Mouse (Mus musculus) stomach, postnatal 0 days (tissue): ENCODE data around the gene Fbxo40. TPM values are rescaled to one million over a fixed set of nuclear protein-coding genes. Genes with fewer than 3 reads are reported as not detected.

ENCODE experiments used
- ATAC-seq: fragments of 200-750 bp; cut with Nextera tagmentation; 2 replicates; pipeline ENCODE4 v1.8.0; 2017; ENCODE audit not compliant: low FRiP score, low TSS enrichment
- DNase-seq: peaks from one replicate; pipeline ENCODE4 v3.0.0-alpha.2; 2016; ENCODE audit warnings: low spot score
- H3K27ac ChIP-seq: fragments of 300-500 bp; sonication (generic); replicated peaks from 2 replicates; pipeline ENCODE4 v1.5.1; 2014; ENCODE audit warnings: mild to moderate bottlenecking, control low read depth
- H3K27me3 ChIP-seq: fragments of 300-500 bp; sonication (generic); 2 replicates; pipeline ENCODE4 v1.6.1; 2014; ENCODE audit warnings: low read length; ENCODE audit not compliant: control insufficient read depth, insufficient read depth
- H3K36me3 ChIP-seq: fragments of 300-500 bp; sonication (generic); 2 replicates; pipeline ENCODE4 v1.6.1; 2014; ENCODE audit warnings: low read length, mixed read lengths; ENCODE audit not compliant: control insufficient read depth, insufficient read depth
- H3K4me1 ChIP-seq: fragments of 300-500 bp; sonication (generic); replicated peaks from 2 replicates; pipeline ENCODE4 v1.6.1; 2014; ENCODE audit warnings: antibody characterized with exemption; ENCODE audit not compliant: control insufficient read depth, insufficient read depth
- H3K4me2 ChIP-seq: fragments of 300-500 bp; sonication (generic); replicated peaks from 2 replicates; pipeline ENCODE4 v1.6.1; 2014; ENCODE audit warnings: low read depth, mild to moderate bottlenecking, control low read depth, moderate library complexity
- H3K4me3 ChIP-seq: fragments of 300-500 bp; sonication (generic); 2 replicates; pipeline ENCODE4 v1.5.1; 2014; ENCODE audit warnings: low read depth, low read length, control low read depth
- H3K9ac ChIP-seq: fragments of 300-500 bp; sonication (generic); 2 replicates; pipeline ENCODE4 v1.6.1; 2014; ENCODE audit warnings: mild to moderate bottlenecking, low read length, control low read depth, mixed read lengths
- H3K9me3 ChIP-seq: fragments of 300-500 bp; sonication (generic); 2 replicates; pipeline ENCODE4 v1.6.1; 2016; ENCODE audit warnings: low read length; ENCODE audit not compliant: control insufficient read depth
- CTCF ChIP-seq: IDR thresholded peaks from 2 replicates; pipeline ENCODE4 v1.5.1; 2016; ENCODE audit warnings: antibody characterized with exemption, low read depth, mild to moderate bottlenecking, moderate library complexity
- EP300 ChIP-seq: optimal IDR thresholded peaks from 2 replicates; pipeline ENCODE3; 2016; ENCODE audit warnings: antibody characterized with exemption
- WGBS: fragments of 180-500 bp; shearing (Covaris S2); extraction: QIAGEN DNeasy Blood & Tissue Kit; methylation state at CpG from one replicate; pipeline ENCODE4 v1.1.7; 2014; 5-methylcytosine and 5-hydroxymethylcytosine counted together
- polyA plus RNA-seq: library from polyadenylated mRNA; unstranded; fragments of >200 nt; fragmentation: Nextera tagmentation; extraction: Ambion mirVana; gene quantifications from 2 replicates; pipeline ENCODE4 v1.2.1, GENCODE M21; 2015

Fbxo40 gene
- polyA plus RNA-seq, 1 experiment from 2014 or later, result not detected

- Histone ChIP-seq H3K36me3 (no peaks in the 10 kb centered on the region), H3K9ac (no peak overlapping the region), H3K4me1 (no peaks in the 10 kb centered on the region), H3K4me3 (no peak overlapping the region), H3K27me3 (no peaks in the 10 kb centered on the region), H3K9me3 (no peaks in the 10 kb centered on the region), H3K27ac (no peak overlapping the region), H3K4me2 (no peak overlapping the region)
- TF ChIP-seq EP300 (no peak), CTCF (no peak)
- 84% methylated on average over 3 of the region's 3 CpGs for WGBS
- no peak for ATAC-seq
- no peak for DNase-seq
Measured at GRCm38 (mm10) chr16:36943591-36943990, 46.7 kb downstream of the Fbxo40 start.

GRCm38 (mm10) chr16:36941895-36942294 is 48.4 kb downstream of the Fbxo40 start:
- Histone ChIP-seq H3K27me3 (no peaks in the 10 kb centered on the region), H3K9me3 (no peaks in the 10 kb centered on the region)

GRCm38 (mm10) chr16:36941137-36941727 is 49.0 kb downstream of the Fbxo40 start:
- Histone ChIP-seq H3K36me3 (no peaks in the 10 kb centered on the region), H3K27me3 (no peaks in the 10 kb centered on the region), H3K4me2 (no peak overlapping the region), H3K4me3 (no peak overlapping the region), H3K9me3 (no peaks in the 10 kb centered on the region), H3K4me1 (no peaks in the 10 kb centered on the region), H3K9ac (no peak overlapping the region), H3K27ac (no peak overlapping the region)
- WGBS, result 72% methylated on average over 6 of the region's 6 CpGs
- DNase-seq, result no peak
- TF ChIP-seq EP300 (no peak), CTCF (no peak)
- no peak for ATAC-seq

More at GRCm38 (mm10) chr16:36941895-36942294, 48.4 kb downstream of the Fbxo40 start:
- Histone ChIP-seq H3K27ac (no peak overlapping the region), H3K4me1 (no peaks in the 10 kb centered on the region), H3K36me3 (no peaks in the 10 kb centered on the region), H3K4me3 (no peak overlapping the region), H3K9ac (no peak overlapping the region), H3K4me2 (no peak overlapping the region)
- 68% methylated on average over 4 of the region's 4 CpGs for WGBS
- DNase-seq (no peak), ATAC-seq (no peak)
- TF ChIP-seq EP300 (no peak), CTCF (no peak)

GRCm38 (mm10) chr16:36935814-36936213 is 54.5 kb downstream of the Fbxo40 start:
- DNase-seq (no peak), ATAC-seq (no peak)
- TF ChIP-seq CTCF, result no peak
- no peak for TF ChIP-seq EP300
- Histone ChIP-seq H3K36me3 (0 out of 2 replicates have a peak, but pooled peaks cover 12% of the 10 kb centered on the region), H3K9me3 (no peaks in the 10 kb centered on the region), H3K27me3 (no peaks in the 10 kb centered on the region), H3K27ac (no peak overlapping the region), H3K4me2 (no peak overlapping the region), H3K9ac (no peak overlapping the region), H3K4me3 (no peak overlapping the region), H3K4me1 (no peaks in the 10 kb centered on the region)
- 78% methylated on average over 3 of the region's 3 CpGs for WGBS

- 65% methylated on average over 7 of the region's 7 CpGs for WGBS
- H3K4me3 ChIP-seq, result no peak within 1 kb of the TSS
- H3K27me3 ChIP-seq, result no peaks in the 10 kb centered on the region
- ATAC-seq, result no peak; the same call in 1 of the 2 replicates
- no peak within 1 kb of the TSS; the same call in 1 of the 2 replicates for H3K4me2 ChIP-seq
- H3K9ac ChIP-seq, result no peak within 1 kb of the TSS
- DNase-seq, result no peak
- TF ChIP-seq EP300, result no peak
- no peak for TF ChIP-seq CTCF
- no peaks in the 10 kb centered on the region for H3K4me1 ChIP-seq
- peak within 1 kb of the TSS; percentile 65; the same call in 1 of the 2 replicates for H3K27ac ChIP-seq
- H3K9me3 ChIP-seq, result no peaks in the 10 kb centered on the region
- H3K36me3 ChIP-seq, result peaks cover 18% of the 10 kb centered on the region; the same call in 1 of the 2 replicates
Measured at GRCm38 (mm10) chr16:36934841-36935620, 55.2 kb downstream of the Fbxo40 start, which contains the start of gene Hcls1. Hcls1 (plus strand) TSS chr16:36934983.
